Mouse (Mus musculus): ENCODE measurements around the gene D430019H16Rik.

The D430019H16Rik gene

DNA sequence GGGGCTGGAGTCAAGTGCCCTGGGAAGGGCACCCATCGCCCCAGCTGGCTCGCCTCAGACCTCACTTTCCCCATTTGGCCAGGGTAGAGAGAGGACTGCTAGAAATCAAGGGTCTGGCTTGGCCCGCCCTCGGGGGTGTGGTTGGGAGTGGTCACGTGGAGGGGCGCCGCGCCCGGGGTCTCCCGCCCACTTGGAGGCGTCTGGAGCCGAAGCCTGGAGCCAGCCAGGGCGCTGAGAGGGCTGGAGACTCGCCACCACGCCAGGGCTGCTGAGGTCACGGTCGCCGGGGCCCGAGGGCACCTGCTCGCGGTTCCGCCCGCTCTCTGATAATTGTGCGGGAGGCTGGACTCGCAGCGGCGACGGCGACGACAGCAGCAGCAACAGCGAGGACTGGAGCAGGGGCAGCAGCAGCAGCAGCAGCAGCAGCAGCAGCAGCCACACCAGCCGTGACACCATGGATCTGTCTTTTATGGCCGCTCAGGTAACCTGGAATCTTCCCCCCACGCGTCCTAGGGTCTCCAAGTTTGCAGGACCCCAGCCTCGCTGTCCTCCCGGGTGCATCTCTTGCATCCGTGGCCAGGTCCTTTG is at the start of gene D430019H16Rik:
Gene D430019H16Rik, plus strand, starts transcription at position 187 of the 588 bp plus-strand sequence.
- no peak for DNase-seq (ENCODE audit: low spot score)

DNA sequence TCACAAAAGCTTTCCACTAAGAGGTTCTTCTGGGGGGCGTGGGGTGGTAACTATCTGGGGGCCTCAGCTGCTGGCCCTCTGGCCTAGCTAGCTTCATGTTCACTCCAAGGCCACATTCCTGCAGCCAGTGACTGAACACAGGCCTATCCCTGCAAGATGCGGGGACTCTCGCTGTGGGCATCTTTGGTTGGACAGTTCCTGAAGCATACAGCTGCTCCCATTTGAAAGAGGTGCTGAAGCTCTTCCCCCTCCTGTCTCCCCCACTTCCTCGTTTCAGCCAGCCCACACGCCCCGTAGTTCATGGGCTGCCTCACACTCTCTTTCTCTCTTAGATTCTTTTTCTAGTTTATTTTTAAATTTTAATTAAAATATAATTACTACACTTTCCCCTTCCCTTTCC is 47.6 kb upstream of the D430019H16Rik start:
- no peak for DNase-seq (ENCODE audit: low spot score)

DNA sequence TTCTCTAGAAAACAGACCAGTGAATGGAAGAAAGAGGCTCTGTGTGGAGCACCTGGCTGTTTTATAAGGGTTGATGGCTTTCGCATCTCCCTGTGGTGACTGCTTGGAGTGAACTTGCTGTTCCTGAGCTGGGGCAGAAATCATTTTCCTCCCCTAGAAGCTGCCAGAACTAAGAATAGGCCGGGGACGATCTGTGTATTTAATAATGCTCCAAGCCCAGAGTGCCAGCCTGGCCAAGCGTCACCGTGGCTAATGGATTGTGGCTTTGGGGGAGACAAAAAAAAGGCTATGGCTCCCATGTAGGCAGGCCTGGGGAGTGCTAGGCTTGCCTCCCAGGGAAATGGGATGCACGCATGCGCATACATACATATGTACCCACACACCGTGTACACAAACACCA is 39.7 kb upstream of the D430019H16Rik start:
- DNase-seq (ENCODE audit: low spot score): no peak

DNA sequence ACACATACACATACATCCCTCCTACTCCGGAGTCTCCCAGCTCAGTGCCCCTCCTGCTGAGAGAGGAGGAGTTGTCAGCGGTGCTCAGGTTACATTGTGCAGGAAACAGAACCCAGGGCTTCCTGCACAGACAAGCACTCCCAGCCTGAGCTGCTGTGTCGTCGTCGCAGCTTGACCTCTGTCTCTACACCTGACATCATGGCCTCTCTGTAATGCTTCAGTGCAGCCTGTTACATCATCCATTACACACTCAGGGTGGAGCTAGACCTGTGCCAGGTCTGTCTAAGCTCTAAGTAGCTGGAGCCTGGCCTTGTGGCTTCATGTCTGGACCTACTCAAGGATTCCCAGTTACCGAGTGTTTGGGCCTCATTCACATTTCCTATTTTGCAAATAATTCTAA is 33.2 kb upstream of the D430019H16Rik start:
- DNase-seq (ENCODE audit: low spot score): no peak

DNA sequence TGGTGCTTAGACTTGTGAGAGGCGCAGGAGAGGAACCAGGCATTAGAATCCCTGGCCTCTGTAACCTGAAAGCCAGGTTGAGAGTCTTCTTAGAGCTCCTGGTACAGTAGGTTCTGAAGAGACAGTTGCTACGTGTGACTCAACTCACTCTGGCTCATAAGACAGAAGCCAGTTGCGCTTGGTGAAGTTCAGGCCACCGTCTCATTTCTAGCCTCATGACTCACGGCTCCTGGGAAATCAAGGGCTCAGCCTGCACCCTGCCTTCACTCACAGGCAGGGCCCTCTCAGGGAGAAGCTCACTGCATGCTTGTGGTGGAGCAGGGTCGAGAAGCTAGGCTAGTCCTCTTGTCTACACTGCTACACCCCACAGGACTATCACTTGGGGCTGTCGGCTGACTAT is 27.1 kb upstream of the D430019H16Rik start:
- no peak for DNase-seq (ENCODE audit: low spot score)

DNA sequence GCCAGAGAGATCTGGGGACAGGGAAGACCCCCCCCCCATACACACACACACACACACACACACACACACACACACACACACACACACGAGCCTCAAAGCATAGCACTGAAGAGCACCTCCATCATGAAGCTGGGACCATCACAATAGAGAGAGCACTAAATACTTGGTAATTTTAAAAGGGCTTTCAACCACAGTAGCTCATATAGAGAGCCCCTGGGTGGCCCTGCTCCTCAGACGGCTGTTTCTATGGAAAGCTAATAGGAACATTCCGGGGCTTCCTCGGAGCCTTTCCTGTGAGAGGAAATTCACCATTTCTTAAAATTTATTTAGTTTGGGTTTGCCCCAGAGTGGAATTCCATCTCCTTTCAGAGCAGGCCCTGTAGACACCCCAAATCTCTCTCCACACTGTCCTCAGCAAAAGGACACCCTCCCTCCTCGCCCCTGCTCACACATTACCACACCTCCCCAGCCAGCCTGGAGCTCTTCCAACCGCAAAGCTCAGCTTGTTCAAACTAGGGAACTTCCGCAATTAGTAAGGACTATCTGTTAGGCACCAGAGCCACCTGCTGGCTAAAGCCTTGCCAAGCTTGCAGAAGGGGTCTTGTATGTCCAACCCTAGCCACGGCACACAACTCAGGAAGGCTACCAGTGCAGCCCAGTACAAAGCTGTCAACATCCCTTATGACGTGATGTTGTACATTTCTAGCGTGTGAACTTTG is 26.5 kb upstream of the D430019H16Rik start:
- no peak for DNase-seq (ENCODE audit: low spot score)

DNA sequence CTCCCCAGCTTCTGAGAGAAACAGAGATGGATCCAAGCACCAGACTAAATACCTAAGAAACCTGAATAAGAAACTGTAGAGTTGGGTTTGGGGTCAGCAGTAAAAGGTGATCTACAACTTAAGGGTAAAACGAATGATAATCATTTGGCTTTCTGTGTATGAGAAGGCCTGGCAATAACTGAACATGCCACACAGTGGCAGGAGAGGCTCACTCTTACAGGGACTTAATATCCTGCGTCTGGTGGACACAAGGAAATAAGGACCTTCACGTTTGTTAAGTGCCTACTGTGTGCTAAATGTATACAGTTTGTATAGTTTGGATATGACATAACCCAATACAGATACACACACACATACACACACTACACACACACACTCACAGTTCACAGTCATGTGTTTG is 21.8 kb upstream of the D430019H16Rik start:
- no peak for DNase-seq (ENCODE audit: low spot score)

DNA sequence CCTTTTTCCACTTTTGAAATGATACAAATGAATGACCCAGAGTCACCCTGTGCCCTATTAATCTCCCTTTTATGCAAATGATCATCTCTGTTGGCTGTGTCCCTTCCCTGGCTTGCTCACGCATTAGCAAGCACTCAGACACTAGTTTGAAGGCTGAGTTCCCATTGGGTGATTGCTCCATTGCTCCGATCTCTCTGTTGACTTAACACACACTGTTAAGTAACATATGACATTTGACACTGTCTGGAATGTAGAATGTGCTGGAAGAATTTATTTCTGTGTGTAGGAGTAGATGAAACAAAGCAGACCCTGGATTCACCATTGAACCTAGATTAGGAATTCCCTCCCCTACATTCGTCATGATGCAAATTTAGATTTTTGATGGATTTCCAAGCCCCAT is 20.8 kb upstream of the D430019H16Rik start:
- no peak for DNase-seq (ENCODE audit: low spot score)

DNA sequence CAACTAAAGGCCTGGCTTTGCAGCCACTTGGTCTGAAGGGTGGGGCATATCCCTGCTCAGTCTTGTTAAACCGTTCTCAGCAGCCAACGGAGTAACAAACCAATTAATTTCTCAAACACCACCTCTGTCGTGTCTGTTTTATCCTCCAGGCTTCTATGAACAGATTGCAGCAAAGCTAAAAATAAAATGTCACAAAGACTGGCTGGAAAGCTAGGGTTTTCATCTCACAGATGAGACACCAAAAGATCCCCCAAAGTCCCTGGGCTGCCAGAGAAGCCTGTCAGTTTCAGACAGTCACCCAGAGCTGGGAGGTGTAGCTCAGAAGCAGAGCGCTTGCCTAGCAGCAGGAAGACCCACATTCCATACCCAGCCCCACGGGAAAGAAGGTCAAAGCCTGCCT is 15.4 kb upstream of the D430019H16Rik start:
- DNase-seq (ENCODE audit: low spot score): no peak

DNA sequence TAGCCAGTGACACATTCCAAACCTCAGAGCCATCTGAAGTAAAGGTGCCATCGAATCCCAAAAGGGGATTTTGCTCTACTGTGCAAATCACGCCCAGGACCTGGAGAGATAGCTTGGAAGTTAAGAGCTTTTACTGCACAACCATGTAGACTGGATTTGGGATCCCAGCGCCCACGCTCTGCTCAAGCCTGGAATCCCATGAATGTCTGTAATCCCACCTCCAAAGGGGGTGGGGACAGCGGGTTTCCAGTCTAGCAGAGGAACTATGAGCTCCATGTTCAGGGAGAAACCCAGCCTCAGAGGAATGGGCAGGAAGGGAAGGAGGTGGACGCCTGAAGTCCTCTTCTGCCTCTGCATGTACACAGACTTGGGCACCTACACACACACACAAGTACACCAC is 13.7 kb upstream of the D430019H16Rik start:
- DNase-seq (ENCODE audit: low spot score): no peak

DNA sequence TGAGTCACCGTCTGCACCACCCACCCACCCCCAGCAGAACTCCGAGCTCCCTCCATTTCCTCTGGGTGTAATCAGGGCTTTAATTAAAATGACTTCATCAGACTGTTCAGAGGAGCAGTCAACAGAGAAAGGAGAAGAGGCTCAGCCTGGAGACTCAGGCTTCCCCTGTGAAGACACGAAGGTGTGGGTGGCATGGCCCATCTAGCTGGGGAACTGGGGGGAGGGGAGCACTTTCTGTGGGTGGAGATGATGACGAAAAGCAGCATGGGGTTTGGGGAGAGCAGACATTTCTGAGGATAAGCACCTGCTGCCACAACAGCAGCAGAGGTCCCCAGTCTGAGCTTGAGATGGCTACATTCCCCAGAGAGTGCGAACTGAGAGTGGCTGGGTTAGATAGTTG is 10.1 kb upstream of the D430019H16Rik start:
- no peak for DNase-seq (ENCODE audit: low spot score)

DNA sequence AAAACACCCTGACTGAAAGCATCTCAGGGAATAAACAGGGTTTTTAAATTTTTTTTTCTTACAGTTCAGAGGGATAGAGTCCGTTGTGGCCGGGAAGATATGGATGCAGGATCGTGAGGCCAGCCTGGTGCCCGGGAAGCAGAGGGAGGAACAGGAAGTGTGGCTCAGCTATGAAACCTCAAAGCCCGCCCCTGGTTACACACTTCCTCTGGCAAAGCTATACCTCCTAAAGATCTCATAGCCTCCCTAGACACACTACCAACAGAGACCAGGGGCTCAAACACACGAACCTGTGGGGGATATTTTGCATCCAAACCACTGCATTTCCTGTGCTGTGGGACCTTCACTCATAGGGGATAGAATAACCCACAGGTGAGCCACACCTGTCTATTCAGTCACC is 7.9 kb upstream of the D430019H16Rik start:
- DNase-seq (ENCODE audit: low spot score): no peak

DNA sequence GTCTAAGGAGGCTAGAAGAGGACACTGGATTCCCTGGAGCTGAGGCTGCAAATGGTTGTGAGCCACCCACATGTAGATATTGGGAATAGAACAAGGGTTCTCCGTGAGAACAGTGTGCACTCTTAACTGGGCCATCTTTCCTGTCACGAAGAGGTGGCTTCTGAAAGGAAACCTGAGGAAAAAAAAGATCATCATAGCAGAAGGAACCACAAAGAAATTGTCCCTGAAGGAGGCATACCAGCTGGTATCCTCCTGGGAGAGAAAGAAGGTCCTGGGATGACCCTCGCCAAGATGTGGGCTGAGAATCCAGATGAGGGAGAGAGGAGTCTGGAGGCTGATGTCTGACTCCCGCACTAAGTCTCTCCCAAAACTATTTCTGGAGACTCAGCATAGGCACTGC is 4.4 kb upstream of the D430019H16Rik start:
- DNase-seq (ENCODE audit: low spot score): no peak

DNA sequence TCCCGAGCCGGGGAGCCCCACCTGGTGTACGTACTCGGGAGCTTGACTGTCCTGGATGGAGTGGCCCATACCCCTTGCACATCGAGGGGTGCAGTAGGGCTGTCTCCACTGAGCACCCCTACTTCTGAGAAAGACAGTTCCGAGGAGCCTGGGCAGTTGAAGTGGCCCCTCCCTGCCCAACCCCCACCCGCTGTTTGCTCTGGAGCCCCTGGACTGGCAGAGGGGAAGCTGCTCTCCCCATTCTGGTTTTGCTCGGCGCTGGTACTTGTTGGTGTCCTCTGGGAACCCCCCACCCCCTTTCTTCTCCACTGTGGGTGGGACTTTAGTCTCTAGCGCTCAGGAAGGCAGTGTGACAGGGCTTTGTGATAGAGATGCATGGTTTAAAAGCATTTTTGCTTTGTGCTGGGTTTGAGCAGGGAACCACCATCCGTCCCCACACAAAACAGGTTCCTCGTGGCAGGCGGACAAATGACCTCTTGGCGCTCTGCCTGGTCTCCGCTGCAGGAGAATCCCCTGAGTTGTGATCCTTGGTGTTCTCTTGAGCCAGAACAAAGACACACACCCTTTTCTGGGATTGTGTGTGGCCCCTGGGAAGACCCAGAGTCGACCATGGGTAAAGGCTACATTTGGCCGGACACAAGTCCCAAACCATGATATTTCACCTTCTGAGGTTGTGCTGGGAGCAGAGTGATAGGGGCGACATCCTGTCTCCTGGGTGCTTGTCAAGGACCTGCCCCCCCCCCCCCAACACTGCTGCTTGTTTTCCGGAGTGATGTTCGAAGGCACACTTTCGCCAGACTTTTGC is 804 bp downstream of the D430019H16Rik start:
- no peak for DNase-seq (ENCODE audit: low spot score)

DNA sequence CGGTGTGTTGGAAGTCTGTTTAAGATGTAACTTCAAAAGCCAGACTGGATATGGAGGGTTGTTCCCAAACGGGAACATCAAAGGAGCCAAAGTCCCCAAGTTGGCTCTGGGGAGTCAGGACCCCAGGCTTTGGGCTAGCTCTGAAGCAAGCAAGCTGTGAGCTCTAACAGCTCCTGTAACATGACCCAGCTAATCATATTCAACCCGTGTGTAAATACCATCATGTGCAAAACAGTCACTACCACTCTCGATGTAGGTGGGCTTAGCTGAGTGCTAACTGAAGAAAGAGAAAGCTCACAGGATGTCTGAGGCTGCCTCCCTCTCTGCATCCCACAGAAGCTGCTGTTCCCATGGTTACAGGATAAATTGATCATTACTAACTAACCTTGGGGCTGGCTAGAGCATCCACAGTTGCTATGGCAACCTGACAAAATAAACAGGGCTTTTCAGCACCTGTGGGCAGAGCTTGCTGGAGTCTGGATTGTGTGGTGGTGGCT is 1.5 kb downstream of the D430019H16Rik start:
- no peak for DNase-seq (ENCODE audit: low spot score)

DNA sequence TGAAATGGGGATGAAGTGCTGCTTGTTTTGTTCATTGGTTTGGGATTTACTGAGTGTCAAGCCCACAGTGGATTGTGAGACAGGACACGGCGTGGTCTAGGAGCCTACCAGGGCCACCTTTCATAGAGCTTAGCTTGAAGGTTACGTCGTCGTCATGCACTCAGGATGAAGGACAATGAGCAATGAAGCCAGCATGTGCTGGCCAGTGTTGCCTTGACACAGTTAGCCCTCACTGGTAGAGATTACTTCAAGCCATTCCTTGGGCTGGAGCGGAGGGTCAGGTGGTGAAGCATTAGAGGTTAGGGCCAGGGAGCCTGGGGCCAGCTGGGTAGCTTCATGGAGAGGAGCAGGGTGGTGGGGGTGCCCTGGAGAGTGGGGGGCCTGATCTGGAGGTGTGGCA is 5.1 kb downstream of the D430019H16Rik start:
- DNase-seq (ENCODE audit: low spot score): no peak

DNA sequence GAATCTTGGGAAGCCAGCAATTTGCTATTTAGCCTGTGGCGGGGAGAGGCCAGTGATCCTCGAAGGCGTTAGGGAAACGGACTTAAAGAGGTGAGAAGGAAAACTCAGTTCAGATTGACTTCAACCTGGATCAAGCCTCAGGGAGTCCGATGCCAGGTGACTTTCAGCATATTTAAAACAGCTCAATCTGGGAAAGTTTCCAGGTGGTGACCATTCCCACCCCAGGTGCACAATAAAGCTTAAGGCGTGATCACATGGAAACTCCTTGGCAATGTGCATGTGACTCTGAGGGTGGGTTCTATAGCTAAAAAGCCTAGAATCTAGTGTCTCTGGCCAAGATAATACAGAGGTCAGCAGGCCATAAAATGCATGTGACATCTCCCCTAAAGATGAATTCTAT is 7.4 kb downstream of the D430019H16Rik start:
- DNase-seq (ENCODE audit: low spot score): no peak

DNA sequence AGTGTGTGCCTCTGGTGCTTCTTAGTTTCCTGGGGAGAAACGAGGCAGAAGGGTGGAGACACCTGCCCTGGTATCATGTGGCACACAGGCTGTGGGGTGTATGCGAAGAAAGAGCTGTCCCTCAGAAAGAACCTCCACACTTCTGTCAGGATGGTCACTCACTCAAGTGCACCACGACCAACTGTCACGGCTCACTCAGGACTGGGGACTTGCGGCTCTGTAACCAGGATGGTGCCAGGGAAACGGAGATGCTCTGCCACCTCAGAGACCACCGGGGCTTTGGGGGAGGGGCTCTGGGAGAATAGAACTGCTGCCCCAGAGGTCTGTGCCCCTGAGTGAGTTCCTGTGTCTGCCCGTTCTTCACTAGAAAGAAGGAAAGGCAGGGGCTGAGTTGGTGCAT is 15.4 kb downstream of the D430019H16Rik start:
- DNase-seq (ENCODE audit: low spot score): no peak

DNA sequence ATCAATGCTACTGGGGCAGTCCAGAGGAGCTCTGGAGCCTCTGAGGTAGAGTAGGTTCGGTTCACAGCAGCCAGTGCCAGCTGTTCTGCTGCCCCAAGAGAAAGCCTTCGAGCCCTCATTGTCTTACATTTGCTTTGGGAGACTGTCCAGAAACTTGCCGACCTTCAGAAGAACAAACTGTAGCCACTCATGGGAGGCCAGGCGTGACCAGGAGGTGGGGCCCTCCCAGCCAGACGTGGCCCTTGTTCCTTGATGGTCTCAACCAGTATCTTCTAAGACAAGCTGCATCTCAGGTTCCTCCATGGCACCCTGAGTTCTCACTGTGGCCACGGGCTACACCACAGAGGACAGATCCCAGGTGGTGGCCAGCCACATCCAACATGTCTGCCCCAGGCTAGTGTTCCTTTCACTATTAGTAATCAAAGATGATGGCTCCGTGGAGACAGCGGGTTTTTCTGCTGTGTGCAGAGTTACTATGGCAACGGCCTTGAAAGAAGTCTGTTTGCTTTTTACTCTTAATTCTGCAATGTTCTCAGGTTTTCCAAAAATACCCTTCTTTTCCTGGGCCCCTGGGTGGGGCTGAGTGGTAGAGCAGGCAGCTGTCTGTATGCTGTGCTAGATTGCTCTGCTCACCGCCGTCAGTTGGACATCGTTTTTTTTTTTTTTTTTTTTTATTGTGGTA is 21.7 kb downstream of the D430019H16Rik start:
- DNase-seq (ENCODE audit: low spot score): no peak

DNA sequence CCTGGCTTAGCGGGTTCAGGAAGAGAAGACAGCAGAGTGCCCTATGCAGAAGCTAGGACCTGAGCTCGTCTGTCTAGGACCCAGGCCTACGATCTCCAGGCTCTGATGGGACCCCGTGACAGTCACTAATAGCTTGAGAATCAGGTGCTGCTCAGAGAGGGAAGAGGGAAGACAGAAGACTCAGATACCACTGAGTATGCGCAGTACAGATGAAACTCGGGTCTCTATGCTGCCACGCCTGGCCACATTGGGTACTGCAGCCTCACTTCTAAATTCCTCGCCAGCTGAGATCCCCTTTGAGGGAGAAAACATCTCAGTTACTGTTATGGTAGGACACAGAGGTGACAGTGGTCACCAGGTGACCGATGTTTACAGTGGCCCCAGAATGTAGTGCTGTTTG is 22.8 kb downstream of the D430019H16Rik start:
- DNase-seq (ENCODE audit: low spot score): peak; percentile 37

DNA sequence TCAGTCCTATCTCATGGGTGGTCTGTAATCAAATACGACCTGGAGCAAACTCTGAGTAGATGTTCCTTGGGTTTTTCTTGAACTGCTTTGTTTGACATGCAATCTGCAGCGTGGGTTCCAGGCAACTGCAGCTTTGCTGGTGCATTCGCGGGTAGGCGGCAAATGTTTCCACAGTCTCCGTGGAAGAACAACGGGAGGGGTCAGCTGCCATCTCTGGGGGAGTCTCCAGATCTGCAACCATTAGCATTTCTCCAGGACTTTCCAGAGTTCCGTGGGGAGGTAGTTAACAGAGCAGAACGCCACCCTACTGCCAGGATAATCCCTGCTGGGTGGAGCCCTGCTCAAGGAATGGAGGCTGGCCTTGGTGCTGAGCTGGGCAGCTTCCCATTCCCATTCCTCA is 23.3 kb downstream of the D430019H16Rik start:
- DNase-seq (ENCODE audit: low spot score): no peak

DNA sequence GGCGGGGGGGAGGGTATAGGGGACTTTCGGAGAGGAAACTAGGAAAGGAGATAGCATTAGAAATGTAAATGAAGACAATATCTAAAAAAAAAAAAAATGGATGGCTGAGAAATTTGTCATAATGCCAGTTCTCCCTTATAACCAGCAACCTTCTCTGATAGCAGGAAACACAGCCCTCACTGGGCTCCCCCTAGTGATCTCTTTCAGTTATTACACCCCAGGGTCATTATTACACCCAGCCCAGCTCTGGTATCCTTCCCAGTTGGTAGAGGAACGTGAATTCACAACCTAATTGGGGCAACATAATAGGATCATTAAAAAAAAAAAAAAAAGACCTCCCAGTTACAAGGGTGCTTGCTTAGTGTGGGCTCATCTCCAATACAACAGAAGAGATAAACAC is 29.8 kb downstream of the D430019H16Rik start:
- peak; percentile 17 for DNase-seq (ENCODE audit: low spot score)
